Mouse (Mus musculus) urinary bladder, adult 18-20 months (tissue): Measurements from ENCODE around the gene Lin28a.
"Not testable (repeated sequence)": the region's sequence is repeated elsewhere in the genome, so short reads cannot be mapped to it uniquely, and the experiment has no call there.

Source experiments
- DNase-seq, 2 experiments: peaks; one replicate each; pipeline ENCODE4 v3.0.0; 2022; ENCODE audit warnings: low spot score in 2 of 2, mixed read lengths in 2 of 2

Lin28a gene

DNA sequence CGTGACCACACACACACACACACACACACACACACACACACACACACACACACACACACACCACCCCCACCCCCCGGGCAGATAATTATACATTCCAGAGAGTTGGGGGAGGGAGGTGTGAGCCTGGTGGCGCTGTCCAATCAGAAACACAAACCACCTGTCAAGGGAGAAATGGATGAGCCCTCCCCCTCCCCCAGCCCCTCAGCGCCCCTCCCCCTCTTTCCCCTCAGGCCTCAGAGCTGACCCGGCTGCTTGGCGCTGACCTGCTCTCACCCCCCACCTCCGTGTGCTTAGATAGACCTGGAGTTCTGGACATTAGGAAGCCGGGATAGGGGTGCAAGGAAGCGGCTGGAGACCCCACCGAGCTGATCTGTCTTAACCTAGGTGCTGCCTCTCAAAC lies 569 bp upstream of the Lin28a start:
- no peak for DNase-seq

- no peak for DNase-seq
These were observed 433 bp downstream of the Lin28a start for GRCm38 (mm10) chr4:134018038-134018778.

DNA sequence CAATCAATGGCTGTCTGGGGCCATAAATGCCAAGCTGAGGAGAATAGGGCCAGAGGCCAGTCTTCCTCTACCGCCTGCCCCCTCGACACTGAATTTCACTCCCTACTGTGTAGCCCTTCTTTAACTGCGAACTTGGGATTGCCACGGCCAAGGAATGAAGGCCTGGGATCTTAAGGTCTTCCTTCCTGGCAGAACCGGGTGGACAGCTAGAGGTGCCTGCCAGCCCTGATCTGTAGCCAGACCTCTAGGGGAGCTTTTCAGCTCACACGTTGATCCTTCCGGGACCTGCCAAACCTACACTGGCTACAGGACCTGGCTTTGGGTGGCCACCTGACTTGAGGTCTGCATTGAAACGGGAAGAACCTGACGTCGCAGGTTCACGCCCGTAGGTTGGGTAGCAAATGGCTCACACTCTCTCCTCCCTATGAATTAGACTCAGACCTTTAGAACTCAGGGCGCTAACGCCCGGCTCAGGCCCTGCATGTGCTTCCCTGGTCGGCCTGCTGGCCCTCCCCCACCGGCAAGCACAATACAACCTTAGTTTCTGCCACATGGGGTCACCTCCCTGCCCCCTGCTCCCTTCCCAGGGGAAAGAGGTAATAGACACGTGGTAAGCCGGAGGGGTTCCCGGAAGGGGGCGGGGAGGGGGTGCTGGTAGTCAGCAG lies 1.3 kb downstream of the Lin28a start:
- no peak for DNase-seq

DNA sequence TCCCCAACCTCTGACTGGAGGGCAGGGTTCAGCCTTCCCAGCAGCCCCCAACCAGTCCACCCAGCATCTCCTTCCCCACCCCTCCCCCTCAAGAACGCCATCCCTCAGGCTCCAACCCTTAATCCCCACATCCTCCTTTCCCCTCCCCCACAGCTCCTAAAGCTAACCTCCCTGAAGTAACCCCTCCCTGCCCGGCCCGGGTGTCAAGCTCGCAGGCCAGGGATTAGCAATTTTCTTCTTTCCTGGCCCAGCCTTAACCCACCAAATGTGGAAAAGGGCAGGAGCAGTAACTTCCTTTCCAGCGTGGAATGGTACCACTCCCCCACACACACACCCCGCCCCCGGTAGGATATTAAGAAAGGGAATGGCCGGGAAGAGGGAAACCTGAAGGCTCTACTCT lies 1.9 kb downstream of the Lin28a start:
- DNase-seq: no peak

DNA sequence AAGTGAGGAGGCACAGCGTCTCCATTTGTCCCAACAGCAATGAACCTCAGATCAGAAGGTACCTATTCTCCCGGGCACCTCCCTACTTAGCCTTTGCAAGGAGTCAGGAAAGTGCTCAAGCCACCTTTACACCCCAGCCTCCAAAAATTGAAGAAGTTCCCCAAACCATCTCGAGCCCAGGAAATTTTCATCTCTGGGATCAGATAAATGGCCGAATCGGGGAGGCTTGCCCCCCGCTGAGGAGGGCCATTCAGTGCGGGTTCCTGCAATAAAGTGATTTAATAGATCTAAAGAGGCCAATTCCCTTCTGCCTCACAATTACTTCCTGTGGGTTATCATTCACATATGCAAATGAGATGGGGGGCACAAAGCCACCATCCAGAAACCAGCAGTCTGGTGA lies 2.4 kb downstream of the Lin28a start:
- DNase-seq: no peak

- no peak for DNase-seq
These were observed 5.6 kb downstream of the Lin28a start for GRCm38 (mm10) chr4:134012858-134013528.

DNA sequence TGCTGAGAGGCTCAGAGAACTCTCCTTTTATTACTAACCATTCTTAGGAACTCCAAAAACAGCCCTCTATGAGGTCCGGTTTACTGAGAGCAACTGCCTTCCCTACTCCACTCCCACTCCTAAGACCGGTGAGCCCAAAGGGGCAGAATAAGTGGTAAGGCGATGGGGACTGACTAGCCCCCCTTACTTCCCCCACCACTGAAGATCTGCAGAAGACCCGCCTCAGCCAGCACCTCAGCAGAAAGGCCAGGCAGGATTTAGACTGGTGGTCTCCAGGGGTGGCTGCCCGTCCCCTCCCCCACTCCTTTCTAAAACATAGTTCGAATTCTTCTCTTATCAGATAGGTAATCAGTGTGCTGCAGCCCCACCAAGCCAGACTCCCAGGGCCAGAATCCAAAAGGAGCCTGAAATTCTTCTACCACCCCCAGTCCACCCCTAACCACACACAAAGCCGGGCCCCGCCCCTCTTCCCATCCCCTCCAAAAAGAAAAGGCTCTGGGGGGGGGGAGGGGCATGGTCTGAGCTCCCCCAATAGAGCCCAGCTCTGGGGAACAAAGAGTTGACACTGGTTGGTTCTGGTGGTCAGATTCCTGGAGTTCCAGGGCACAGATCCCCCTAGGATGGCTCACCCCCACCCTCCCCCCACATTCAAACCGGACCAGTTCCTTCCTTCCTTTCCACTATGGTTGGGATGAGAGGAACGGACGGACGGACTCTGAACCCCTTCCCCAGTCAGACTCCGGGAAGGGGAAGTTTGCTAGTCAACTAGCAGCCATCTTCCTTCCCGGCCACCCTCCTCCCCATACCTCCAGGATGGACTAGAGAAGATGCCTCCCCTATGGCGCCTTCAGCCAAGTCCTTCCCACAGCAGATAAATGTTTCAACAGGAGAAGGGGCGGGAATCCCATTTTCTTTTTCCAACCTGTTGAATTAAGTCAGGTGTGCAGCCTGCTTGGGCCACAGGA lies 6.9 kb downstream of the Lin28a start:
- no peak for DNase-seq

DNA sequence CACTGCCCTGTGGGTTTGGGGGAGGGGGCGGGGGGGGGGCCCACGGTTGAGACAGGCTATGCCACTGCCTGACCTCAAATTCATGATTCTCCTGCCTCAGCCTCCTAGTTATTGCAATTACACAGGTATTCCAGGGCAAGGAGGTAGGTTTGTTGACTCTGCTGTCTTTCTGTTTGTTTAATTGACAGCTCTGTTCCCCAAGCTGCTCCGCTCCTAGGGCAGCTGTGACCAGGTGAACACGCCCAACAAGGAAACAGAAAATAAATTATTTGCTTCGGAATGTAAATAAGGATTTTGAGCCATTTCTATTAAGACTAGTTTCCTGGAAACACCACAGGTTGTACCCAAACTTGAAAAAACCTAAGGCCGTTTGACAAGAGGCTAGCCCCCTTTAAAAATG lies 8.9 kb downstream of the Lin28a start:
- no peak for DNase-seq

- DNase-seq: no peak
These were observed 11.8 kb downstream of the Lin28a start for GRCm38 (mm10) chr4:134006845-134007244.

DNA sequence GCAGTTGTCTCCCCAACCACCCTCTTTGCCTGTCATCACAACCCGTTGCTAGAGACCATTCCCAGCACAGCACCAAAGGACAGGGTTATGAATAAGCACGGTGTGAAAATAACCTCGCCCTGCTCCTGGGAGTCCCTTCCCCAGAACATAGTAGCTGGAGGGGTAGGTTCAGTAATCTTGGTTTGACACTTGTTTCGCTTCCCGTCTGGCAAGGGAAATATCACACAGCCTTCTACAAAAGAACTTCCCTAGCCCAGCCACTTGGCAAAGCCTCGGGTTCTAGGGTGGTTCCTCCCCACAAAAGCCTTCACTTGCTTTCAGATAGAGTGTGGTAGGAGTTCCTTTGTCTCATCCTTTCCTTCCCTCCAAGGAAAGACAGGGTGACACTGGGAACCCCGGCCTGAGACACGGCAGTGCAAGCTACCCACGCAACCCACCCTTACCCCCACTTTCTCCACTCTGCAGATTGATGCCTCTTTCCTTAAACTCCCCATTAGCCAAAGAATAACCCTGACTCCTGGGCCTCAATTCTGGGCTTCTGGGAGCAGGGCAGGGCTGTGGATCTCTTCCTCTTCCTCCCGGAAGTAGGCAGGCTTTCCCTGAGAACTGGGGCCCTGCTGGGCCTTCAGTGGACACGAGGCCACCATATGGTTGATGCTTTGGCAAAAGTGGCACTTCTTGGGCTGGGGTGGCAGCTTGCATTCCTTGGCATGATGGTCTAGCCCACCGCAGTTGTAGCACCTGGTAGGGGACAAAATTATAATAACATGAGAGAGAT lies 12.9 kb downstream of the Lin28a start:
- no peak for DNase-seq

GRCm38 (mm10) chr4:134002903-134003302 lies 15.7 kb downstream of the Lin28a start:
- DNase-seq: no peak

DNA sequence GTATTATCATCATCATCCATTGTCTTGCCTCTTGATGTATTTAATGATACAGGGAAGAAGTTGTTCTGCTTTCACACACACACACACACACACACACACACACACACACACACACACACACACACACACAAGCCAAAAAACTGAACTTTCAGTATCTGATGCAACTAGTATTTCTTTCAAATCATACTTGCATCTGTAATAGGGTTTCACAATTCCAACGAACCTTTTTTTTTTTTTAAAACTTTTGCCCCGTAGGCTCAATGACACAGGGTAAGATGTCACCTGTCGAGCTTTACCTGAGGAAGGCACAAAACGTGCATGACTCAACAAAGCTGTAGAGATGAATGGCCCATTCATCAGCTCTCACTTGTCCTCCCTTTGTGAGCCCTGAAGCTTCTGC lies 16.4 kb downstream of the Lin28a start:
- no peak for DNase-seq

DNA sequence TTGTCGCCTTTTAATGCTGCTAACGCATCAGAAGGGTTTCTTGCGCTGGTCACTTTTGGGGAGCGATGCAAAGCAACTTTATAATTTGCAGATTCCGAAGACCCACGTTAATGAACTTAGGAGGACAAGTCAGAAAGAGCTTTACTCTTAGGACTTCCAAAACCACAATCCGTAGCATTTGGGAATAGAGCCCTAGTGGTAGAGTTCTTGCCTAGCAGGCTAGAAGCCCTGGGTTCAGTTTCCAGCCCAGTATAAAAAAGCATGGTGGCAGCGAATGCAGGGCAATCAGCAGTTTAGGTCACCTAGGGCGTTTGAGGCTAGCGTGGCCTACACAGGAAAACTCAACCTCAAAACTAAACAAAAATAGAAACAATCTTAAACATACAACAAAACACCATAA lies 16.9 kb downstream of the Lin28a start:
- no peak for DNase-seq

DNA sequence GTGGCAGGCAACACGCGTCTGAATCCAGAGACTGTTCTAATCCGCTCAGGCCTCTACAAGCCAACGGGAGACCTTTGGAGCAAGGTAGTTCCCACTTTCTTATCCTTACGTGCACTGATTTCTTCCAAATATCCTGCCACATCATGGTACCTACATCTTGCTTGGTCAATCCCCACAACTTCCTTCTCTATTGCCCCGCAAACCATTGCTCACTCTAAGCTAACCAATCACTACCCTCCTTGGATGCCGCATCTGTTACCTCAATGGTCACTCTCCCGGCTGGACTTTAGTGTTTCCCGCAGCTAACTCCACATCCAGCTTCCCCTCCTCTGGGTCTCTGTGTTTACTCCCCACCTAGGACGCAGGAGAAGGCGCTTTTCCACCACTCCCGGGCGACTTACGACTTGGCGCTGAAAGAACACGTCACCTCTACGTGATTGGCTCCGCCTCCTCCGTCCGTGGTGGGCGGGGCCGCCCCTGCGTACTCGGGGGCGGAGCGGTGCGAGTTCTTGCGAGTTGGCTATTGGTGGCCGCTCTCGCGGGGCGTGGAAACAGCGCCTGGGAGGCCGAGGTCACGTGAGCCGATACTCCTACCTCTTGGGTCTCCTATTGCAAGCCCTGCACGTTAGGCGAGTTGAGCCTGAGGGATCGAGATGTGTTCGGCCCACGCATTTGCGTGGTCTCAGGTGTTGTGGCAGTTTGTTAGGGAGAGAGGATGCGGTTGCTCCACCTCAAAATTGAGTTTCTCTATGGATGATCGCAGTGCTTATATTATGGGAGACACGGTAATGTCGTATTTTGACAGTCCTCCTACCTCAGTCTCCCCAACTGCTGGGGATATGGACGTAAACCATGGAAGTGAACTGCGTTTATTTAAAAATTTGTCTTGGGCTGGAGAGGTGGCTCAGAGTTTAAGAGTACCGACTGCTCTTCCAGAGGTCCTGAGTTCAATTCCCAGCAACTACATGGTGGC lies 17.9 kb downstream of the Lin28a start, which contains the start of gene Dhdds:
Dhdds (minus strand) TSS at position 453 of the 973 bp plus-strand sequence.
- peak; percentile 89 to 90 for DNase-seq

GRCm38 (mm10) chr4:133994697-133995096 lies 23.9 kb downstream of the Lin28a start:
- DNase-seq: no peak

DNA sequence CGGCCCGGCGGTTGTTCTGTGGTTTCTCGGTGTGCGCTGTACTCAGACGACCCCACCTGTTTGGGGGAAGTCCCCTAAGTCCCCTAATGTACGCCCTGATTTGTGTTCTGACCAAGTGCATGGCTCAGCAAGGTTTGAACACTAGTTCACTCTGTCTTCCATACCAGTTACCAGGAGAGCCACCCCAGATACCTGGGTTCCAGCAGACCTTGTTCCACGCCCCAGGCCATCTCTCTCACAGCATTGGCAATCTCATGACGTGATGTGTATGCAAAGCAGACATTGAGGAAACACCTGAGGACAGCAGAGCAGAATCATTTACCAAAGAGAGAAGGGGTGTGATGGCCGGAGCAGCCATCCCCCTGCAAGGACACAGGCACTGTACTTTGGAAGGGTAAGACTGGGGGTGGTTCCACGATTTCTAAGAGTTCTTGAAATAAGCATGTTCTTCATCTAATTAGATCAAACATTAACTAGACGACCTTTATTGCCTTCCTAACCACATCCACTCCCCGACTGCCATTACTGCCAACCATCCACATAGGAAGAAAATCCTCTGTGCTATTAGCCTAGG lies 27.5 kb downstream of the Lin28a start:
- DNase-seq: no peak

DNA sequence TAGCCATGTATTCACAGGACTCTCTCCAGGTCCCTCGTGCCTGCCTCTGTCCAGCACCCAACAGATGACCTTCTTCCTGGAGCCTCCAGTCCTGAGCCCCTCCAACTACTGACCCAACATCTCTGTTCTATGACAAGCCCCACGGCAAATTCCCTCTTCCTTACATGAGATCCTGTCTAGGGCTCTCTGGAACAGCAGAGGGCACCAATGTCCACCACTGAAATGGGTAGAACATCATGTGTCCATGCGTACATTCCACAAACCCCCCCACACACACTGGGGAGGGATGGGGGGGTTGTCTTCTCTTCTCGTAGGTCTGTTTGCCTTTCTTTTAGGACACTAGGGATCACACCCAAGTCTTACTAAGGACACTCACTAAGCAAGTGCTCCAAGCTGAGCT lies 28.6 kb downstream of the Lin28a start:
- no peak for DNase-seq

DNA sequence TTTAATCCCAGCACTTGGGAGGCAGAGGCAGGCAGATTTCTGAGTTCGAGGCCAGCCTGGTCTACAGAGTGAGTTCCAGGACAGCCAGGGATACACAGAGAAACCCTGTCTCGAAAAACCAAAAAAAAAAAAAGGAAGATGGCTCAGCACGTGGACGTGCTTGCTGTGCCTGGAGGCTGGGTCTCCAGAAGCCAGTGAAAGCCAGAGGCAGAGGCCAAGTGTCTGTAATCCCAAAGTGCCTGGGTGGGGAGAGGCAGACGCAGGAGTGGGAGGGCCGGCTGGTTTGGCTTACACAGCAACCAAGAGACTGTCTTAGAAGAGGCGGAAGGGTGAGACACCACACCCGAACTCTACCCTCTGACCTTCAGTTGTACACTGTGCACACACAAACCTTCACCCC lies 30.4 kb downstream of the Lin28a start:
- not testable (repeated sequence) for DNase-seq

GRCm38 (mm10) chr4:133982936-133983335 lies 35.7 kb downstream of the Lin28a start:
- no peak for DNase-seq
